Mouse (Mus musculus): Measurements from ENCODE around the gene Inhbb. TPM values are rescaled to one million over a fixed set of nuclear protein-coding genes. Genes with fewer than 3 reads are reported as not detected.
A peak's percentile ranks its signal among the peaks of the same experiment; 100 is the strongest.

Gene Inhbb
- polyA plus RNA-seq (2014; fragmentation: Nextera tagmentation; extraction: Ambion mirVana): 0.09 and 0.15 TPM in 2 replicates

DNA sequence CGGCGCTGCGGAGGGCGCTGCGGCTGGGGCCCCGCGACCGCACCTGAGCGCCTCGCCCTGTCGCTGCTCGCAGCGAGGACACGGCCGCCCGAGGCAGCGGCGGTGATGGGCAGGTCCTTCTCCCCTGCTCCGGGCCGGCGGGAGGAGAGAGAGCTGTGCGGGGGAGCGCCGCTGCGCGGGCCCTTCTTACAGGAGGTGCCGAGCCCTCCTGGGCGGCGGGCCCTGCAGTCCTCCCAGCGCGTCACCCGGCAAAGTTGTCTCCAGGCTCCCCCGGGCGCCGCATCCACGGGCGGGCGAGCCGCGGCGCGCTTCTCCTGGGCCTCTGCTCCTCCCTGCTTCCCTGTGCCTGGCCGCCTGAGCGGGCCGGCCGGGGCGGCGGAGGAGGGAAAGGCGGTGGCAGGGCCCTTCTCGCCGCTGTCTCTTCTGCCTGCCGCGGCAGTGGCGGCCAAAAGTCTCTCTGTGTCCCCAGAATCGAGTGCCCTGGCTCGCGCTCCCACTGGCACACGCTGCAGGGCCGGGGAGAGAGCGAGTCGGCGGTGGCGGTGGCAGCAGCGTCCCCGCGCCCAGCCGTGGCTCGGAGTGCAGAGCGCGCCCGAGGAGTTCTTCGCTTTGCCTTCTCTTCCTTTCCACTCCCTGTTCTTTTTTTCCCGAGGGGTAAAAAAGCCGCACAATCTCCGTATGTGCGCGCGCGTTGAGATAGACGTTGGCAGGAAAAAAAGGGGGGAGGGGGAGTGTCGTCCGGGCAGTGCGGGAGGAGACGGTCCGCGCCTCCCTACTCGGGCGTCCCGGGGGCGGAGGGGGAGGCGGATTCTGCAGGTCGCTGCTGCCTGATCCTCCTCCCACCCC is at the start of gene Inhbb:
Gene Inhbb (minus strand): TSS at position 673 of the 846 bp plus-strand sequence.
- DNase-seq (ENCODE audit: low spot score) (peak; percentile 64), ATAC-seq (ENCODE audit: insufficient number of reproducible peaks, low FRiP score, low TSS enrichment, low read depth) (peak; percentile 24; the same call in 1 of the 2 replicates)
- no peaks in the 10 kb centered on the region for H3K9me3 ChIP-seq (ENCODE audit: control insufficient read depth, low read length)
- no peak within 1 kb of the TSS for H3K27ac ChIP-seq (replicated peaks; ENCODE audit: low read depth, low read length)
- peaks cover 20% of the 10 kb centered on the region for H3K4me1 ChIP-seq (ENCODE audit: control insufficient read depth, insufficient read depth, low read length)
- peak within 1 kb of the TSS; percentile 98 for H3K4me2 ChIP-seq (ENCODE audit: low read depth, severe bottlenecking)
- H3K36me3 ChIP-seq (ENCODE audit: control insufficient read depth, insufficient read depth, low read length): no peaks in the 10 kb centered on the region
- peak within 1 kb of the TSS; percentile 52 for H3K9ac ChIP-seq (ENCODE audit: low read length)
- H3K4me3 ChIP-seq (ENCODE audit: low read depth, low read length): peak within 1 kb of the TSS; percentile 52
- peaks cover 65% of the 10 kb centered on the region for H3K27me3 ChIP-seq (ENCODE audit: control insufficient read depth, insufficient read depth, low read length)
- WGBS: under 1% methylated on average over 77 of the region's 92 CpGs

DNA sequence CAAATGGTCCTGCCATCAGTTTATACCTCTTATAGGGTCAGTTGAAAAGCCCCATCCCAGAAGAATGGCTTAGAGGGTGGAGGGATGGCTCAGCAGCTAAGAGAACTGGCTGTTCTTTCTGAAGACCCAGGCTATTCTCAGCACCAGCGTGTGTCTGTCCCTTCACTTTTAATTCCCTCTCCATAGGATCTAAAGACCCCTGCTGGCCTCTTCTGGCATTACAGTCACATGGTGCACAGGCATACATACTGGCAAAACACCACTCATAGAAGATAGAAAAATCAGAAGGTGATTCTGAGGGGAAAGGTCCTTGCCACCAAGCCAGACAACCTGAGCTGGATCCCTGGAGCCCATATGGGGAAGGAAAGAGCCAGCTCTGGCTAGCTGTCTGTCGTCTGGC is 41.3 kb upstream of the Inhbb start:
- no peak for ATAC-seq (ENCODE audit: insufficient number of reproducible peaks, low FRiP score, low TSS enrichment, low read depth)
- H3K9me3 ChIP-seq (ENCODE audit: control insufficient read depth, low read length): no peaks in the 10 kb centered on the region
- H3K36me3 ChIP-seq (ENCODE audit: control insufficient read depth, insufficient read depth, low read length): no peaks in the 10 kb centered on the region
- H3K4me3 ChIP-seq (ENCODE audit: low read depth, low read length): no peak overlapping the region
- peak; percentile 75 for DNase-seq (ENCODE audit: low spot score)
- no peaks in the 10 kb centered on the region for H3K27me3 ChIP-seq (ENCODE audit: control insufficient read depth, insufficient read depth, low read length)
- H3K4me2 ChIP-seq (ENCODE audit: low read depth, severe bottlenecking): no peak overlapping the region
- H3K4me1 ChIP-seq (ENCODE audit: control insufficient read depth, insufficient read depth, low read length): no peaks in the 10 kb centered on the region
- WGBS: 46% methylated on average over 2 of the region's 2 CpGs
- H3K9ac ChIP-seq (ENCODE audit: low read length): no peak overlapping the region
- no peak overlapping the region for H3K27ac ChIP-seq (replicated peaks; ENCODE audit: low read depth, low read length)

DNA sequence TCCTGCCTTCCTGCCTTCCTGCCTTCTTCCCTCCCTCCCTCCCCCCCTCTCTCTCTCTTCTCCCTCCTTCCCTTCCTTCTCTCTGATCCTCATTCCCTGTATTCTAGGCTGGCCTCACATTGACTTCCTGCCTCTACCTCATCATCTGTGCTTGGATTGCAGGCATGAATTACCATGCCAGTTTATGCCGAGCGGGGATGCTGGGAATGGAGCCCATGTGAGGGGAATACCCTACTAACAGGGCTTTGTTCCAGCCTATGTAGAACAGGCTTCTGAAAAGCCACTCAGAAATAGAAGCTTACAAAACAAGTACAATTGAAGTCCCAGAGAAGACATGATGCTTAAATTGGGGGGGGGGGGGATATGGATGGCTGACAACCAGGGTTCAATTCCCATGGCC is 38.0 kb upstream of the Inhbb start:
- ATAC-seq (ENCODE audit: insufficient number of reproducible peaks, low FRiP score, low TSS enrichment, low read depth): no peak
- no peak for DNase-seq (ENCODE audit: low spot score)
- H3K27ac ChIP-seq (replicated peaks; ENCODE audit: low read depth, low read length): no peak overlapping the region
- H3K36me3 ChIP-seq (ENCODE audit: control insufficient read depth, insufficient read depth, low read length): no peaks in the 10 kb centered on the region
- no peak overlapping the region for H3K4me2 ChIP-seq (ENCODE audit: low read depth, severe bottlenecking)
- no peak overlapping the region for H3K4me3 ChIP-seq (ENCODE audit: low read depth, low read length)
- H3K9me3 ChIP-seq (ENCODE audit: control insufficient read depth, low read length): no peaks in the 10 kb centered on the region
- H3K9ac ChIP-seq (ENCODE audit: low read length): no peak overlapping the region
- H3K27me3 ChIP-seq (ENCODE audit: control insufficient read depth, insufficient read depth, low read length): no peaks in the 10 kb centered on the region
- peaks cover 6% of the 10 kb centered on the region for H3K4me1 ChIP-seq (ENCODE audit: control insufficient read depth, insufficient read depth, low read length)
- 79% methylated on average over 2 of the region's 2 CpGs for WGBS

DNA sequence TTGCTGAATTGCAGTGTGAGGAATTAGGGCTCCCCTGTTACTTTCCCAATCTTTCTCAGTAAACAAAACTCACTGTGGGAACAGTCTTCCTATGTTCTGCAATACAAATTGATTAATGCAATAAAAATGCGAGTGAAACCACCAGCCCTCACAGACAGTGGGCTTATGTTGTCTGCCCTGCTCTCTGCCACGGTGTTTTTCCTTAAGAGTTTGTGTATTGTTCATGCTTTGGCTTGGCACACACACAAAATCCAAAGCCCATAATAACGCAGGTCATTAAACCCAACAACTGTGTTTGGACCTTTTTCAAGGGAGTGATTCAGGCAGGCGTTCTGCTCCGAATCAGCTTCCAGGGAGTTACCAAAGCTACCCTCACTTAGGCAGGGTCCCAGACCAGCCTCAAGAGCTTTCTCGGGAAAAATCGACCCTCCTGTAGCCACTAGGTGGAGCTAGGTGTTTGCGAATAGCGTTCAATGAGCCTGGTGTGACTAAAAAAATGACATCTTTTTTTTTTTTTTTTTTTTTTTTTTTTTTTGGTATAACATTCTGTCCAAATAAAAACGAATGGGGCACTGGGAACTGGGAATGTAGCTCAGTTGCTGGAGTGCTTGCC is 36.1 kb upstream of the Inhbb start:
- Histone ChIP-seq H3K27me3 (ENCODE audit: control insufficient read depth, insufficient read depth, low read length) (no peaks in the 10 kb centered on the region), H3K4me3 (ENCODE audit: low read depth, low read length) (no peak overlapping the region), H3K27ac (replicated peaks; ENCODE audit: low read depth, low read length) (no peak overlapping the region), H3K9me3 (ENCODE audit: control insufficient read depth, low read length) (no peaks in the 10 kb centered on the region), H3K9ac (ENCODE audit: low read length) (no peak overlapping the region), H3K4me1 (ENCODE audit: control insufficient read depth, insufficient read depth, low read length) (peaks cover 6% of the 10 kb centered on the region), H3K36me3 (ENCODE audit: control insufficient read depth, insufficient read depth, low read length) (no peaks in the 10 kb centered on the region), H3K4me2 (ENCODE audit: low read depth, severe bottlenecking) (no peak overlapping the region)
- ATAC-seq (ENCODE audit: insufficient number of reproducible peaks, low FRiP score, low TSS enrichment, low read depth) (no peak), DNase-seq (ENCODE audit: low spot score) (peak; percentile 78)
- WGBS: 15% methylated on average over 10 of the region's 10 CpGs

DNA sequence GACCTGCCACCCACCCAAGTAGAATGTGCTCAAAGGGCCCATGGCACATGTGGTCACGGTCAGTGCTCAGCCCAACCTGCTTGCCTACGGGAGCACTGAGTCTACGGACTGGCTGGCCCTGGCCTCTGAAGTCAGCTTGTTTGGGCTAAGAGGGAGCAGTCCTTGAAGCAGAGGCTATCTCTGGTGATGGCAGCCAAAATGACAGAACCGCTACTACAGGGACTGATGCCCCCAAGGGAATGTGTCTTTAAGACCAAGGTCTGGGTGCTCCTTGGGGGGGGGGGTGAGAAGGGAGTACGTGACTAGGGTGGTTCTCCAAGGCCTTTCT is 35.4 kb upstream of the Inhbb start:
- ATAC-seq (ENCODE audit: insufficient number of reproducible peaks, low FRiP score, low TSS enrichment, low read depth) (peak; percentile 52; the same call in 1 of the 2 replicates), DNase-seq (ENCODE audit: low spot score) (no peak)
- Histone ChIP-seq H3K9me3 (ENCODE audit: control insufficient read depth, low read length) (no peaks in the 10 kb centered on the region), H3K36me3 (ENCODE audit: control insufficient read depth, insufficient read depth, low read length) (no peaks in the 10 kb centered on the region), H3K4me2 (ENCODE audit: low read depth, severe bottlenecking) (peak overlapping the region; percentile 44), H3K4me1 (ENCODE audit: control insufficient read depth, insufficient read depth, low read length) (peaks cover 6% of the 10 kb centered on the region), H3K27ac (replicated peaks; ENCODE audit: low read depth, low read length) (no peak overlapping the region), H3K4me3 (ENCODE audit: low read depth, low read length) (no peak overlapping the region), H3K27me3 (ENCODE audit: control insufficient read depth, insufficient read depth, low read length) (no peaks in the 10 kb centered on the region), H3K9ac (ENCODE audit: low read length) (no peak overlapping the region)
- whole genome bisulfite sequencing: 12% methylated on average over 5 of the region's 5 CpGs

DNA sequence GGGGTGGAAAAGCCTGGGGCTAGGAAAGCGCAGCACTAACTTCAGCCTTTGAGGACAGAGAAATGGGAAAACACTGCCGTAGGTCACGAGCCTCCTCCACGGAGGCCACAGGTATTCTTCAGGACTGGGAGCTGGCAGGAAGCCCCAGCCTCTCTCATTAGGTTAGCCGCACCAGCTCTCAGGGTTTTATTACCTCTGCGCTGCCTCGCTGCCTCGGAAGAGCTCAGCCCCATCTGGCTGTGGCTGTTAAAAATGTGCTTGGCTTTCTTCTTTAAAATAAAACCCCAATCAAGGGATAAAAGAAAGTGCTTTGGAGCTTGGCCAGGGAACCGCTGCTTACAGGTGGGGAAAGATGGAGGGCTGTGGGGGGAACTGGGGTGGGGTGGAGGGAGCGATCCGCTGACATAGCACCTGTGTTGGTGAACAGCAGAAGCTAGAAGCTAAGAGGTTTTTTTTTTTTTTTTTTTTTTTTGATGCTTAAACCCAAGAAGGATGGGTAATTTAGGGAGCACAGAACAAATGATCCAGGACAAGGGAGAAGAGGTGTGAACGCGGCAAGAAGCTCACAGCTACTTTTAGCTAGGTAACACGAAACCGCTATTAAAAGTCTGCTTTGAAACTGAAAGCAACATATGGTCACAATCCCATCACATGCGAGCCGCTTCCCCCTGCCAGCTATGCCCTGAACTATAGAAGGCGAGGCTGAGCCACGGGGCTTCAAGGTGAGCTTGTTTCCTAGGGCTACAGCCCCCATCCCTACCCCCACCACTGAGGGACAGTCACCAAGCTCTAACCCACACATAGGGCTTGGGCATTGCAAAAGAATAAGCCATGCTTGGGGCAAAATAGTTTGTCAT is 34.9 kb upstream of the Inhbb start:
- H3K27me3 ChIP-seq (ENCODE audit: control insufficient read depth, insufficient read depth, low read length): no peaks in the 10 kb centered on the region
- H3K4me2 ChIP-seq (ENCODE audit: low read depth, severe bottlenecking): peak overlapping the region; percentile 44
- H3K4me3 ChIP-seq (ENCODE audit: low read depth, low read length): 0 out of 2 replicates have a peak overlapping the region, but pooled peaks have one; percentile 8
- WGBS: 7% methylated on average over 19 of the region's 19 CpGs
- peak; percentile 46; the same call in 1 of the 2 replicates for ATAC-seq (ENCODE audit: insufficient number of reproducible peaks, low FRiP score, low TSS enrichment, low read depth)
- H3K9ac ChIP-seq (ENCODE audit: low read length): no peak overlapping the region
- peak; percentile 64 for DNase-seq (ENCODE audit: low spot score)
- H3K36me3 ChIP-seq (ENCODE audit: control insufficient read depth, insufficient read depth, low read length): no peaks in the 10 kb centered on the region
- H3K9me3 ChIP-seq (ENCODE audit: control insufficient read depth, low read length): no peaks in the 10 kb centered on the region
- 0 out of 2 replicates have a peak overlapping the region, but pooled peaks have one; percentile 36 for H3K27ac ChIP-seq (replicated peaks; ENCODE audit: low read depth, low read length)
- peaks cover 6% of the 10 kb centered on the region for H3K4me1 ChIP-seq (ENCODE audit: control insufficient read depth, insufficient read depth, low read length)

DNA sequence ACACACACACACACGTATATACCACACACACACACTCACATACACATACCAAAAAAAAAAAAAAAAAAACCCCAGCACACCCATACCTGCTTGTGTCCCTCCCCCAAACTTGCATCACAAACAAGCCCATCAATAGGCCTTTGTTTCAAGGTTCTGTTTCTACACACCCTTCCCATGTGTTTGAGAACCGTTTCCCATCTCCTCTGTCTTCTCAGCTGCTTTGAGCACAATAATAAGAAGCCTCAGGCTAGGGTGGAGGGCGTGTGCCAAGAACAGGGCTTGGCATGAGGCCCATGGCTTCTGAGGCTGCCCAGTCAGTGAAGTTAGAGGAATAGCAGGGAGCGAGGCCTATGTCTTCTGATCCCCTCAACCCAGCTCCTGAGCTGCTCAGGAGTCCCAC is 31.7 kb upstream of the Inhbb start:
- Histone ChIP-seq H3K36me3 (ENCODE audit: control insufficient read depth, insufficient read depth, low read length) (no peaks in the 10 kb centered on the region), H3K4me2 (ENCODE audit: low read depth, severe bottlenecking) (no peak overlapping the region), H3K9me3 (ENCODE audit: control insufficient read depth, low read length) (no peaks in the 10 kb centered on the region), H3K4me3 (ENCODE audit: low read depth, low read length) (no peak overlapping the region), H3K27me3 (ENCODE audit: control insufficient read depth, insufficient read depth, low read length) (no peaks in the 10 kb centered on the region), H3K27ac (replicated peaks; ENCODE audit: low read depth, low read length) (no peak overlapping the region), H3K4me1 (ENCODE audit: control insufficient read depth, insufficient read depth, low read length) (peaks cover 8% of the 10 kb centered on the region), H3K9ac (ENCODE audit: low read length) (no peak overlapping the region)
- DNase-seq (ENCODE audit: low spot score) (no peak), ATAC-seq (ENCODE audit: insufficient number of reproducible peaks, low FRiP score, low TSS enrichment, low read depth) (no peak)
- WGBS: 73% methylated on average over 3 of the region's 4 CpGs

DNA sequence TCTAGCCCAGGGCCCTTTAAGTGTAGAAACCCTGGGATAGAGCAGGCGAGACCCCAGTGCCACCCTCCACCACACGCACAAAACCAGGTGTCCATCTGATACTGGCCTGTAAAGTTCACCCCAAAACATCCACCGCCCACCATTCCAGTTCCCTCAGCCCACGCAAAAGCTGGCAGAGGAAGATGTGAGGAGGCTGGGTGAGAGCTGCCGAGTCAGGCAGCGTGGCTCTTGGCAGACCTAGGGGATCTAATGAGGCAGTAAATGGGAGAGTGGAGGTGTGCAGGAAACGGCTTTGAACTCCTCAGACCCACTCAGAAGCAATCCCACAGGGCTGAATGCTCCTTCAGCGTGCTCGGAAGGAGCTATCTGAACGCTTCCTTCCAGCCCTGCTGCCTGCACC is 29.4 kb upstream of the Inhbb start:
- DNase-seq (ENCODE audit: low spot score) (no peak), ATAC-seq (ENCODE audit: insufficient number of reproducible peaks, low FRiP score, low TSS enrichment, low read depth) (no peak)
- Histone ChIP-seq H3K4me2 (ENCODE audit: low read depth, severe bottlenecking) (no peak overlapping the region), H3K36me3 (ENCODE audit: control insufficient read depth, insufficient read depth, low read length) (no peaks in the 10 kb centered on the region), H3K27ac (replicated peaks; ENCODE audit: low read depth, low read length) (no peak overlapping the region), H3K4me3 (ENCODE audit: low read depth, low read length) (no peak overlapping the region), H3K9me3 (ENCODE audit: control insufficient read depth, low read length) (no peaks in the 10 kb centered on the region), H3K27me3 (ENCODE audit: control insufficient read depth, insufficient read depth, low read length) (no peaks in the 10 kb centered on the region), H3K4me1 (ENCODE audit: control insufficient read depth, insufficient read depth, low read length) (peaks cover 2% of the 10 kb centered on the region; the same call in 1 of the 2 replicates), H3K9ac (ENCODE audit: low read length) (no peak overlapping the region)
- WGBS: 56% methylated on average over 10 of the region's 10 CpGs
